In the genomic region with DNA sequence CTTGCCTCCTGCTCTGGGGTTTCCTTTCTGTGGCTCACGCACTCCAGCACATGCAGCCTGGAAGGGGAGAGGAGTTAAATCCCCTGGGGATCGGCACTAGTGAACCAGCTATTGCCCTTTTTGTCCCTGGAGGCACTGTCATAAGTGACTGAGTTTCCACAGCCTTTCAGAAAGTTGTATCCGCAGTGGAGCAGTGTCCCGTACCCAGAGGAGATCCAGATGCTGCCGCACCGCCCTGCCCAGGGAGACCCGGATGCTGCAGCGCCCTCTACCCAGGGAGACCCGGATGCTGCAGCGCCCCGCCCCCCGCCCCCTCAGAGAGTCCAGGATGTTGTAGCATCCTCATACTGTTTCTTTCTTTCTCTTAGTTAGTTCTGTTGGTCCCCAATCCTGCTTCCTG, we compare ENCODE assay signal across 8 mouse cellular contexts. TPM values are rescaled to one million over a fixed set of nuclear protein-coding genes. Genes with fewer than 3 reads are reported as not detected.
A peak's percentile ranks its signal among the peaks of the same experiment; 100 is the strongest.
DNase-seq lines count a peak whose midpoint lies in the region; ATAC-seq and TF ChIP-seq lines count a peak whose summit lies in the region.

No protein-coding gene starts in this region.

- H3K9me3 ChIP-seq in forebrain, embryonic 12.5 days = no peaks in the 10 kb centered on the region
- H3K9me3 ChIP-seq in intestine, postnatal 0 days (ENCODE audit: control insufficient read depth) = no peaks in the 10 kb centered on the region

- H3K36me3 ChIP-seq in forebrain, embryonic 12.5 days (replicated peaks) = no peaks in the 10 kb centered on the region
- H3K36me3 ChIP-seq in intestine, postnatal 0 days (ENCODE audit: control insufficient read depth, insufficient read depth) = no peaks in the 10 kb centered on the region

- no peaks in the 10 kb centered on the region for H3K4me1 ChIP-seq in forebrain, embryonic 12.5 days
- H3K4me1 ChIP-seq in intestine, postnatal 0 days (replicated peaks; ENCODE audit: control insufficient read depth, insufficient read depth, low read length) = no peaks in the 10 kb centered on the region

- peak; percentile 35 for TF ChIP-seq CTCF in intestine, postnatal 0 days (IDR thresholded peaks at IDR 0.05; ENCODE audit: low read depth)

- H3K4me2 ChIP-seq in forebrain, embryonic 12.5 days = peak overlapping the region; percentile 32
- H3K4me2 ChIP-seq in intestine, postnatal 0 days (replicated peaks; ENCODE audit: low read depth) = no peak overlapping the region

- peak; percentile 30 for DNase-seq in adrenal gland, postnatal 10 days
- DNase-seq in adrenal gland, postnatal 4 days (ENCODE audit: low spot score in 2 of 2) = no peak
- peak; percentile 60 for DNase-seq in neural tube, embryonic 10.5 days (ENCODE audit: extremely low spot score, low spot score)
- no peak for DNase-seq in right cerebral cortex, postnatal 4 days
- no peak for DNase-seq in urinary bladder, postnatal 4 days (ENCODE audit: low spot score in 2 of 2)

- 28% methylated on average over 12 of the region's 12 CpGs for WGBS in forebrain, embryonic 12.5 days
- 60% methylated on average over 12 of the region's 12 CpGs for WGBS in intestine, postnatal 0 days

- no peaks in the 10 kb centered on the region for H3K27me3 ChIP-seq in forebrain, embryonic 12.5 days
- H3K27me3 ChIP-seq in intestine, postnatal 0 days (replicated peaks; ENCODE audit: control insufficient read depth, insufficient read depth, low read length) = no peaks in the 10 kb centered on the region

- no peak overlapping the region for H3K27ac ChIP-seq in forebrain, embryonic 12.5 days
- no peak overlapping the region for H3K27ac ChIP-seq in intestine, postnatal 0 days (ENCODE audit: low read depth, low read length)

- H3K4me3 ChIP-seq in forebrain, embryonic 12.5 days (replicated peaks) = peak overlapping the region; percentile 16
- no peak overlapping the region for H3K4me3 ChIP-seq in intestine, postnatal 0 days (ENCODE audit: low read depth, low read length)

- H3K9ac ChIP-seq in forebrain, embryonic 12.5 days = peak overlapping the region; percentile 30; the same call in 1 of the 2 replicates
- no peak overlapping the region for H3K9ac ChIP-seq in intestine, postnatal 0 days (ENCODE audit: low read depth, low read length)

- ATAC-seq in forebrain, embryonic 12.5 days (ENCODE audit: low FRiP score) = peak; percentile 46; the same call in 1 of the 2 replicates
- ATAC-seq in intestine, postnatal 0 days = no peak
- ATAC-seq in megakaryocyte-erythroid progenitor cell, adult 5-6 weeks (replicated peaks; ENCODE audit: low FRiP score, low TSS enrichment, poor library complexity, severe bottlenecking) = no peak

RNA-seq across cellular contexts. Expression of a gene that starts 56.3 kb away (rescaled TPM):
- total RNA-seq in adrenal gland, postnatal 10 days (2021) = 1 to 10 TPM; 5.5 to 7.3 TPM
- 10 to 100 TPM in 1 of 2 experiments, 1 to 10 TPM in 1; 9.7 to 10.8 TPM for total RNA-seq in adrenal gland, postnatal 4 days (2021)
- polyA plus RNA-seq in forebrain, embryonic 12.5 days (2016; fragmentation: Nextera tagmentation; extraction: Ambion mirVana) = 1.3 and 1.9 TPM in 2 replicates
- polyA plus RNA-seq in intestine, postnatal 0 days (2015; fragmentation: Nextera tagmentation; extraction: Ambion mirVana) = 5.0 and 5.9 TPM in 2 replicates
- total RNA-seq in megakaryocyte-erythroid progenitor cell, adult 5-6 weeks (2014; fragmentation: Nextera tagmentation) = 55.2 and 83.7 TPM in 2 replicates
- 91.5 and 118 TPM in 2 replicates for total RNA-seq in megakaryocyte-erythroid progenitor cell, adult 5-6 weeks (2017)

Comparison
In these comparisons a context has a peak if more than half of its experiments do, and no peak if none do; other contexts are left out.
1. DNase-seq: peak in adrenal gland, postnatal 10 days (single experiment) and neural tube, embryonic 10.5 days (single experiment); none in adrenal gland, postnatal 4 days (0 of 2), right cerebral cortex, postnatal 4 days (single experiment) and urinary bladder, postnatal 4 days (0 of 2).
2. RNA of a gene that starts 56.3 kb away (total RNA-seq): 55.2 to 118 TPM in megakaryocyte-erythroid progenitor cell, adult 5-6 weeks; 9.7 to 10.8 TPM in adrenal gland, postnatal 4 days and 5.5 to 7.3 TPM in adrenal gland, postnatal 10 days; every median in the first group is over 4 times any median in the second.